Mouse (Mus musculus) lung, postnatal 0 days (tissue): Measurements from ENCODE around the gene Vil1.

Source experiments
- CTCF ChIP-seq: IDR thresholded peaks from 2 replicates; pipeline ENCODE4 v1.5.1; 2016; ENCODE audit warnings: antibody characterized with exemption, mild to moderate bottlenecking
- EP300 ChIP-seq: IDR thresholded peaks from 2 replicates; pipeline ENCODE4 v1.6.1; 2016; ENCODE audit warnings: antibody characterized with exemption, mild to moderate bottlenecking, control low read depth

GRCm38 (mm10) chr1:74393010-74393409 is 16.2 kb upstream of the Vil1 start:
- peak; percentile 23; the same call in 1 of the 2 replicates for TF ChIP-seq CTCF
- TF ChIP-seq EP300 = no peak
